Mouse (Mus musculus): ENCODE data around the gene Pctp.

The Pctp gene

DNA sequence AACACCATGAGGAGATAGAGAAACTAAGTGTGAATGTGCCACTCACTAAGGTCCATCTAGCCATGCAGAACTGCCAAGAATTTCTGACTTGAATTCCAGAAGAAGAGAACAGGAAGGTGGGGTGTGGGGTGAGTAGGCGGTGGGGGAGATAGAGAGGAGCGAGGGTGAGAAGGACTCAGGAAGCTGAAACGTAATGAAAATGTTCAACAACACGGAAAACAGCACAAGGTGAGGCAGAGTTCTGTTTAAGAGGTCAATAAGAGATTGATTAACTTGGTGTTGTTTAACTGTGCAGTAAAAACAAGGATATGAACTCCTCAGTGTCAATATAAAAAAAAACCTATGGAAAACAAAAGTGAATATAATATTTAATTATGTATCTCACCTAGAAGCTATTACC is 3.4 kb upstream of the Pctp start:
- no peak for DNase-seq

DNA sequence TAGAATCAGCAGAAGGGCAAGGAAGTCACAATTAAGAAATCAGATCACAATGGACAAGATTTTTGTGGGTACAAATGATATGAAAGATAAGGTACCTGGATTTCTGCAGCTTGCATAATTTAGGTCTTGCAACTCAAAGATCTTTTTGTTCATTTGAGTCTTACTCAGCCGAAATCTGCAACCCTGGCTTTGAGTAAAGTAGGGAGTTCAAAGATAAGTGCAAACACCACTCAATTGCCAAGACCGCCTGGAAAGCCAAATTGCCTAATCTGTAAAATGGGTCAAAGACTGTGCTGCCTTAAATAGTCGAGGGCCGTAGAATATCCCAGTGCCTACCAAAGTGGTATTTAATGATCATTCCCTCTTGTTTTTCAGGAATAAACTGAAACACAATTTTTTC is 692 bp upstream of the Pctp start:
- no peak for DNase-seq

DNA sequence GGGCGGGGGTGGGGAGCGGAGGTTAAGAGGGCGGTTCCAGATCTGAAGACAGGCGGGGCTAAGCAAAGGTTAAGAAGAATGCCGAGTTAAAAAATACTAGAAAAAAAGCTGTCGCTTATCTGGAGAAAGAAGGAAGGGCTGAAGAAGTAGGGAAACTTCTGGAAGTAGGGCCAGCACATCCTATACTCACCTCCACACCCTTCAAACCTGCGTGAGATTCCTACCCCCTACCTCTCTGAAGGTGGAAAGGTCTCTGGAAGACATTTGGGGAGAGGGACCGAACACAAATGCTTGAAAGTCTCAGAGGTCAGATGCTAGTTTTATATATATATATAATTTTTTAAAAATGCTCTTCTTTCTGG is 274 bp upstream of the Pctp start:
- DNase-seq: no peak

DNA sequence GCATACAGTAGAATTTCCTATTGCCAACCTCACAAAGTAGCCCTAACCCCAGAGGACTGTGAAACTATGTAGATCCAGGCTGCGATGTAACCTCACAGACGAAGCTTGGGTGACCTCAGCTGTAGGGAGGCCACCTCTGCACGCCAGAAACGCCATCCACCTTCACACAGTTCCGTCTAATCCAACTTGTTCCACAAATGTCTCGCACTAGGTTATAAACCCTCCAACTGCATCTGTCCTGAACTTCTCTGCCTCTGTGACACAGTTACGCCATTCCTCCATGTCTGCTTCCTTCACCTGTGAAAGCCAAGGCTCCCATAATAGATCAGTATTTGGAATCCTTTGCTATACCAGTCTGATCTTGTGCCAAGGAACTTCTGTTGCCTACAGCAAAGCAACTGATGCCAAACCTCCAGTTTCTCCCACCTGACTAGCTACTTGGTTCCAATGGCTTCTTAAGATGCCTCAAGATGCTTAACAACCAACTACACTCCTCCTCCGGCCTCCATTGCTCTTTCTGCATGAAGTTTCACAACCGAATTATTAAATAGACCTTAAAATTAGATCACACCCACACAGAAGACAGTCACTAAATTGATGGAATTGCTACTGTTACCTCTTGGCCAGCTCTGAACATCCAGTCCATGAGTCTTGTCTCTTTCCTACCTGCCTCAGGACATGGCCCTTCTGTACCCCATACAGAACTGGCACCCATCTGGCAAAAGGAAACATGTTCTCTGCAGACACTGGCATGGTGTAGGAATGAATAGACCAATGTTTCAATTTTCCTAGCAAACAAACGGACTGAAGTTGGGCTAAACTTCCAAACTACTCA is 1.1 kb downstream of the Pctp start:
- no peak for DNase-seq

DNA sequence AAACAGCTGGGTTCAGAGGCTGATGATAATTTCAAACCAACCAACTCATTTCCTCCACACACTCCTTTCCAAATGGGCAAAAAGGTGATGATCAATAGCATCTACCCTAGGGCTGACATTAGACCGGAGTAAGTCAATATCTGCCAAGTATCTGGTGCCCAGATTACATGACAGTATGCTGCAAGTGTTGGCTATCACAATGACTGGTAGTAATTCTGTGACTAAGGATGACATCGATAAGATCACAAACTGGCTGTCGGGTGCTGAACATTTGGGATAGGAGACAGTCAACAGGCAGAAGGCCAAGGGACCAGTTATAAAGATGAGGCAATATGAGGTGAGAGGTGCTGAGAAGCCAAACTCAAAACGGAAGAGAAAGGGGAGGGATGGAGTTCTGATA is 2.0 kb downstream of the Pctp start:
- DNase-seq: no peak

DNA sequence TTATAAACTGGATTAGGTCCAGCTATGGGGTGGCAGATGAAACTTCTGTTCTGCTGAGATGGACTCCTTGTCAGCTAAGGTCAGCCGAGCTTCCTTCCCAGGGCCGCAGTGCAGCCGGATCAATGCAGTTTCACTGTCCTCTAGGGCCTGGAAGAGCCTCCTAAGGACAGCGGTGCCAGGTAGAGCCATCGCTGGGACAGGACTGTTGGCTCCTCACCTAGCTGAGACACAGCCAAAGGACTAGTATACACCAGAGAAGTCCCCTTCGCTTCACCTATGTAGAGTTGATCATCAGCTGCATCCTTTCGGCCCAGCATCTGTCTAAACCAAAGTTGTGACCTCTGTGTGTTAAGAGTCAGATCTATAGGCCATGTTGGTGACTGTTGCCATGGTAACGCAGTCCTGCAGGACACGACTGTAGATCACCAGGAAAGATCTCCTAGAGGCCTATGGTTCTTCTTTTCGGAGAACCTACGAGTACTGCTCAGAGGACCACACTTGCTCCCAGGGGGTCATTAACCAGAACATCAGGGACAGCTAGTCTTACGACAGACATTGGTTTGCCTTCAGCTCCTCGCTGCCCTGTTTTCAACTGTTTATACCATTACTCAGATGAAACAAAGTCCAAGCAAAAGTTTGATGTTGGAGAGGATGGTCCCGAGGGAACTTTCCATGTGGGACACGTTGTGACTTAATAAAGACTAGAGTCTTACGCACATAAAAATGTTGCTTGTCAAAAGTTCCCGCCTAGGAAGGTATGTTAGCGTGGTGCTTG is 3.5 kb downstream of the Pctp start:
- no peak for DNase-seq

DNA sequence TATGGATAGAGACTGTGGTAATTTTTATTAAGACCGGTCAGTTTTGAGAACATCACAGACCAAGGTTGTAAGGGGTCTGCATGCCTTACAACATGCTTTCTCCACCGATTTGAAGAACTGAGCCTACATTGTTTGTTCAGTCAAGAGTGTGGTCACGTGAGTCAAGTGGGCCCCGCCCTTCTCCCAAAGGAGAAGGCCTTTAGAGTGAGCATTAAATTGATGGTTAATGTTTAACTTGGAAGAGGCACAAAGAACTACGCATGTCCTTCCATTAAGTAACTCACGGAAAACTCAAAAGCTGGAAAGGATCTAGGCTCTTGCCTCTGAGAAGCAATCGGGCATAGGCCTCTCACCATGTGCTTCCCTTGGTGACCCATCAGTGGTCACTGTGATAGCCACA is 5.8 kb downstream of the Pctp start:
- DNase-seq: peak; percentile 76

DNA sequence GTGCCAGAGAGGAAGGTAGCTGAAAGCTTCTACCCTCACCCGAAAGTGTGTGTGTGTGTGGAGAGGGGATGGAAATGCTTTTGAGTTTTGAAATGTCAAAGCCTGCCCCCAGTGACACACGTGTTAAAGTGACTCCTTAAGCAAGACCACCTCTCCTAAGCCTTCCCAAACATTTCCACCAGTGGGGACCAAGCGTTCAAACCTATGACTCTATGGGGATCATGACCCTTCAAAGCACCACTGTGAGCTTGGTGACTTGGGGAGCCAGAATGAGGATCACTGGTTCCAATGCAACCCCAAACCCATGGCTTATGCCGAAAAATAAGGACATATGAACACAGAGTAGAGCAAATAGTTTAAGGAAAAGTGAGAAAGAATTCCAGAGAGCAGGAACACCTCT is 6.3 kb downstream of the Pctp start:
- no peak for DNase-seq

DNA sequence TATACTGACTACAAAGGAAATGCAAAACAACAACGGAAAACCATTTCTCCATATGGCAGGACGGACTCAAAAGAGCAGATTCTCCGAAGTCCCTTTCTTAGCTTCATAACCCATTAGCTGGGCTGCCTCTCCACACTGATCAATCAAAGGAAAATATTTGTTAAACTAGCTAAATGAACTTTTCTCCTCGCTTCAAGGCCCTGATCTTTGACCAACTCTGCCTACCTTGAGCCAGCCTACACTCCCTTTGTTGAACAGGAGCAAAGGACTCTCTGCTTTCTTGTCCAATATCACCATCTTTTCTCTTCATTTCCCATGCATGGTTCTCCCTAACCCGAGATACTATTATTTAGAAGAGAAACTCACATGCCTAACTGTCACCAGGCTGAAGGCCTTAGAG is 7.1 kb downstream of the Pctp start:
- peak; percentile 73 for DNase-seq

DNA sequence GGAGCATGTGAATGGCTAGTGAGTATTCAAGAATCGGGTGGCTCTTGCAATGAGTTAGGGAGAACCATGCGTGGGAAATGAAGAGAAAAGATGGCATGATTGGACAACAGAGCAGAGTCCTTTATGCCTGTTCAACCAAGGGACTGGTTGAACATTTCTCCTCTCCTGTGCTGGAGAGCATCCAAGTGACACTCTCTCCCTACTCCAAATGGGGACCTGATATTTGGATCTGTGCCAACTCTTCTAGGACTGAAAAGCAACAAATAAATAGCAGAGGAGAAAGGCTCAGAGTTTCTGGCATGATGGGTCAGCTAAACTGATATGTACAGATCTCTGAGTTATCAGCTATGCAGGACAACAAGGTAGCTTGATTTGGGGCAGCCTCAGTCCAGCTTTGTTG is 8.0 kb downstream of the Pctp start:
- peak; percentile 71 for DNase-seq

DNA sequence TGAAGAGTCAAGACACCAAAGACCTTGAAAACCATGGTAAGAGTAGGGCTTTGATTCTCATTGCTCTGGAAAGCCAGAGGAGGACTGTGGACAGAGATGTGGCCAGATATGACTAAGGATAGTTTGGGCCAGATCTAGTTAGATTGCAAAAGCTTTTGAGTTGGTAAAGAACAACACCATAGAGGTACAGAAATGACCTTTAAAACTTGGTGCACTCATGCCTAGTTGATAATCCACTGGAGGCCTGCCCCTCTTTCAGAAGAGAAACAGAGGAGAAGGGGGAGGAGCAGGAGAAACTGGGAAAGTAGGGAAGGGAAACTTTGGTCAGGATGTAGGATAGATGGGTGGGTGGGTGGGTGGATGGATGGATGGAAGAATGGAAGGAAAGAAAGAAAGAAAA is 11.0 kb downstream of the Pctp start:
- peak; percentile 59 for DNase-seq

DNA sequence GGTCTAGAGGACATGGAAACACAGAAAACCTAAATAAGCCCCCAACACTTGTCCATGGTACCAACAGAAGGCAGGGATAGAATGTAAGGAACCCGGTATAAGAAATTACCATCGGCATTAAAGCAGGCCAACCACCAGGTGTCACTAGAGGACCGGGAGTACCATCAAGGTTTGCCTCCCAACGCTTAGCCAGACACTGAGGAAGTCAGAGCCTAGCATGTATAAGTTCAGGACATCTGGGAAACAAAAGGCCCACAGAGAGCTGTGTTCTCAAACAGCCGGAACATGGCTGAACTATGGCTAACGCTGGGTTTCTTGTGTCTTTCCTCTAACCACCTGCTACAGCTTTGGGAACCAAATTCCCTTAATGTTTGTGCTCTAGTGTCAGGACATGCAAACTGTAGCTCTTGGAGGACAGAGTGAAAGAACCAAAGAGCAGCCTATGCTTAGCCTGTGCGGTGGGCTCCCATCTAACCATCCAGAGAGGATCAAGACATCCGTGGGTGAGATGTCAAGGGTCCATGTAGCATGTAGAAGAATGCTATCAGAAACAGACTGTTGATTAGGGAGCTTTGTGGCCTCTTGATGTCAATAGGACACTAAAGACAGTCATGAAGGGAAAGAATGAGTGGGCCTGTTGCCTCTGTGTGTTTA is 13.6 kb downstream of the Pctp start:
- peak; percentile 71 for DNase-seq

DNA sequence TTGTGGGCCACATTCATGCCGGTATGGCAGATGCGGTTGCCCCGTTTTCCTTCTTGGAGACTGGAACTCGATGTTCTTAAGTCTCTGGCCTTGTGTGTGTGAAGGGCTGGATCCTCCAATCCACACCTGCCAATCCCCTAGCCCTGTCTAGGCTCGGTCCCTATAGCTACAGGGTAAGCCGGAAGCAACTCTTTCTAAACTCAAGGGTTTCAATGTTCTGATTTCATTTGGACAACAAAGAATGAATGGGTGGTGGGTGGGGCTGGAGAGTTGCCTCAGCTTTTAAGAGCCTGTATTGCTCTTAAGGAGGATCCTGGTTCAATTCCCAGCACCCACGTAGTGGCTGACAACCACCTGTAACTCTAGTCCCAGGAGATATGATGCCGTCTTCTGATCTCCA is 16.2 kb downstream of the Pctp start:
- no peak for DNase-seq

DNA sequence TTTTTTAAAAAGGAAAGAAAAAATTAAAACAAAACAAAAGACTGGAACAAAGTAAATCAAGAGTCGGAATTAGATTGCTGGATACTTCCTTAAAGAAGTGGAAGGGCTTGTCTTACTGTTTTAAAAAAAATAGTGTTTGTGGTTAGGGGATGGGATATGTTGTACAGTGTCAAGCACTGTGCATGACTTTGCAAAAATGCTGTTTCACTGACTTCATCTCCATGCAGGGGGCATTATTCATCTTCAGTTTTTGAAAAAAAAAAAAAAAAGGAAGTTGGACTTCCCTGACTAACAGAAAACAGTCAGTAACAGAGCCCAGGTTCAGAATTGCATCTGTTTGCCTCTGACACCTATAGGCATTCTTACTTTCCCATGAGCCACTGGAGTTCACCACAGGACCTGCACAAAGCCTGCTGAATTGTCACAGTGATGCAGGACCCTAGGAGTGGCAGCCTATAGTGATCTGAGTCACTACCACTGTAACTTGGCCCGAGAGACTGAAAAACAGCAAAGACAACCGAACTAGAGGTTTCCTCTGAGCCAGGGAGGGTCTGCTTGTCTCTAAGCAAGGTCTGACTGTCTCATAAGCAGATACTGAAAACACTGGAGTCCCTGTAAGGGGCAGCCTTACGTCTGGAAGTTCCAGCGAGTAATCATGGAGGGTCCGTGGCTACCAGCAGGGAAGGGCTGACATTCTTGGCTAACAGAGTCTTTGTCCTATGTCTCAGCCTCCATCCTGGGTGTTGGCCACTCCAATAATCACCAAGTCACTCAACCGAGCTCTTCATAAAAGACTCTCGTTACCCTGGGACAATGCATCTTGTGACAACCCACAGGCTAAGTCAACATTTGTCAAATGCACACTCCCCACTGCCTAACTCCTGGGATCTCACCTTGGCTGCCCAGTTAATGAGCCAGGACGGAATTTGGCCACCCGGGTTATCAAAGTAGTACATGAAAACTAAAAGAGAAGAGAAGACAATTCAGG is 17.2 kb downstream of the Pctp start:
- no peak for DNase-seq

DNA sequence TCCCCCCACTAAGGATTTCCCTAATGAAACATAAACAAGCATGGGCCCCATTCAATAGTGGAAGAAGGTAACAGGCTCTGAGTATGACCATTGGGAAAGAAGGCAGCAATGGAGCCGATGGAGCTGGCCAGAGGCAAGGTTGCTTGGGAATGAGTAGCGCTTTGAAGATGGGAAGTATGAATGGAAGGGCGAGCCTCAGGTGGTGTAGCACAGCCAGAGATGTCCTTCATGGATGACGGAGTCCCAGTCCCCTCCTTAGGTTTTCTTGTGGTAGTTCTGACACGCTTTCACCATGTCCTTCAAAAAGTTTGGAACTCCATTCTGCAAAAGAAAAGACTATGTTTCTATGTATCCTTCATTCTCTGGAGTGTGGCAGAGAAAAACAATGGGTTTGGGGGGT is 18.3 kb downstream of the Pctp start:
- no peak for DNase-seq

DNA sequence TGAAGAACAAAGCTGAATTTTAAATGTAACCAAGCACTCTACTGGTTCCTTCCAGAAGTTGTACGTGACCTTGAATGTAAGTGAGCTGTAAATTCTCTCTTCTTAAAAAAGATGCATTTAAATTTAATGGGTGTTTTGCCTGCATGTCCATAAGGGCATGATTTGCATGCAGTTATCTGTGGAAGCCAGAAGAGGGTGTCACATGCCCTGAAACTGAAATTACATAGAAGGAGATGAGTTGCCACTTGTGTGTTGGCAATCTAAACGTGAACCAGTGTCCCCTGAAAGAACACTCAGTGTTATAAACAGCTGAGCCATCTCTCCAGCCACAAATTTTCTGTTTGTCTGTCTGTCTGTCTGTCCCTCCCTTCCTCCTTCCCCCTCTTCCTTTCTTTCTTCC is 19.8 kb downstream of the Pctp start:
- no peak for DNase-seq

DNA sequence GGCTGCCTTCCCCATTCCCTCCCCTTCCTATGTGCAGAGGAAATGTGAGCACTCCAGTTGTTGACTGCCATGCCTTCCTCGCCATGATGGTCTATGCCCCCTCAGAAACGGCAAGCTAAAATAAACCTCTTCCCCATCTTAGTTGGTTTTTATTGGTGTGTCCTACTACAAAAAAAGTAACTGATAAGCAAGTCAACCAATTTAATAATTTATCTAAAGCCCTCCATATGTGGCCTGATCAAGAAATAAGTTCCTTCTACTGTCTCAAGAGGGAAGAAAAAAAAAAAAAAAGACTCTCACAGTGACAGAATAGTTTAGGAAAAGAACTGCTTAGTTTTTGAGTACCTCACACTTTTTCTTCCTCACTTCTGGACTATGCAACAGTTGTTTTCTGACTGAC is 22.6 kb downstream of the Pctp start:
- no peak for DNase-seq

DNA sequence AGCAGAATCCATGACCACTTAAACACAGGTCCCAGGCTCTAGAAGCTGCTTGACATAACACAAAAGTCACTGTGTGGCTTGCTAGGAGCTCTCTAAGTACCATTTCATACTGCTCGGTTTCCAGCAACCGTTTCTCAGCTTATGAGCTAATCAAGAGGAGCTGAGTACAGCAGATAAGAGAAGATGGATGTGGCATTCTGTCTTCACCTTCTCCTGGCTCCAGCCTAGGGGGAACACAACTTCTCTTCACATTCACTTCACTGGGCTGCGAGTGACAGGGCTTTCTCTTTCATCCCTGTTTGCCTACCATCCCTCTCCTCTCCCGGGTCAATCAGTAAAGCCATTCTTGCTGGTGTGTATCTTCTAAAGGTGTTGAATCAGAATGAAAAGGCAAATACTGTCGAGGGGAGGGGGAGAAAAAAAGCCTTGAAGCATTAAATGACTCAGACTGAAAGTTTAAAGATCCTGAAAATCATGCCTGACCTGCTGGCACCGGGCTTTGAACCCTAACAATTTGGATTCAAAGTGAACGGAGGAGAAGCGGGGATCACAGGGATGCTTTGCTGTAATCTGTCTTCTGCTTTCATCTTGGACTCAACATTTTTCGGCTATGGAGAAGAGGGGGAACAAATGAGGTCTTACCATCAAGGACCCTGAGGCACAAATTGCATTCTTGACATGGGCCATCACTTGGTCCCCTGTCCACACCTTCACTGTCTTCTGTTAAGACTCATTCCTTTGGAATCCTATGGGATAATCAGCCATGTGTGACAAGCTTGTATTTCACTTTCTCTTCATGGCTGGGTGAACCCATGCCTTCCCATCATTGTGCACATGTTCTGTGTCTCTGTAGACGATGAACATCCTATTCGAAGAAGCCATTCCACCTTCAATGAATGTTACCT is 23.5 kb downstream of the Pctp start:
- DNase-seq: no peak

DNA sequence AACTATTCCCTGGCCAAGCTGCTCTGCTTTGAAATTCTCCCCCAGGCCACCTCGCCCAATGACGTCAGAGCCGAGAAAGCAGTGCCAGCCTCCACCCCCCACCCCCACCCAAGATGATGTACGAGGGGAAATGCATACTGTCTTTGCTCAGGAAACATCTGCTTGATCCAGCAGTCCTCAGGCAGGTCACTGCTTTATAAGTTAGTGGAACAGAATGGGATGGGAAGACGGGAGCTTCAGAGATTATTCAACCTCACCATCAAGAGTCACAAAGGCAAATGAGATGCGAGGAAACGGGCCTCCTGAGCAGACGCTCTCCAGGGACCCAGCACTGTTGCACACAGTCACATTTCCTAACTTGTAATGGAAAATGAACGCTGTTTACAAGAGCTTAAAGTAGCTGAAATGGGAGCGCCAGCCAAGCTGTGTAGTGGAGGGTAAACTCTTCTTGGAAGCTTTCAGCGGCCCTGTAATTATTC is 24.3 kb downstream of the Pctp start:
- peak; percentile 67 for DNase-seq

DNA sequence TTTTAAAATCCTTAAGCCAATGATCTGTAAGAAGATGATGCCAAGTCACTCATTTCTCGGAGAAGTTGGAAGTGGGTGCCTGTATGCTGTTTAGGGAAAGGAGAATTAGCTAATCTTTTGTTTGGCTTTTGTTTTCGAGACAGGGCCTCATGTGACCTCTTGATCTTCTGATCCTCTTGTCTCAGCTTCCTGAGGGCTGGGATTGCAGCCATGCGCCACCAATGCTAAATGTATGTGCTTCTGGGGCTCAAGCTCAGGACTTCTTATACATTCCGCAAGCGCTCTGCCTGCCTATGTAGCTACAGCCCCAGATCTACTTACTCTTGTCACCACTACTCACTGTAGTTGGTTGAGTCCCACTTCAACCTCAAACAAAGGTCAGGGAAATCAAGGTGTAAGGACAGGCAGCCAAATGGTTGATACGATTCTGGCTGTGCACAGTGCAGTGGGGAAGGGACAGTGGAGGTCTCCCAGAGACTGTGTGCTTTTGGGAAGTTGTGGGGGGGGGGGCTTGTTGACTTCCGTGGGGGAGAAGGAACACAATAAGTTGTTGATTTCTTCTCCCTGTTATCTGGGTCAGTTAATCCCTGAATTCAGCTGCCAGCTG is 24.8 kb downstream of the Pctp start:
- no peak for DNase-seq

DNA sequence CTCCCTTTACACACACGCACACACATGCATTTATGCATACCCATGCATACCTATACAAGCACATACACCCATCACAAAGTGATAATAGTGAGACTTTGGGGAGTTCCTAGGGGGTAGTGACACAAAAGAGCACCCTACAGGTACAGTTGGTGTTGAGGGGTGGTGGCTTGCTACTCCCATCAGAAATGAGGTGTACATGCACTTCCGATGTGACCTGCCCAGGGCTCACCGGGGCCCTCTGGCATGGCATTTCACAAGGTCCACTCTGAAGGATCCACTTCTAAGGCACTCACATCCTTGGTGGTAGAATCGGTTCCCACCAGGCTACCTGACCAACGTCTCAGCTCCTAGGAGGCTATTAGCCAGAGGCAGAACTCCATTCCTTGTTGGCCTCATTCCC is 26.3 kb downstream of the Pctp start:
- DNase-seq: no peak

Measured in kidney, adult 9 months (tissue).